ENCODE assay signal across 14 mouse cellular contexts in the genomic region with DNA sequence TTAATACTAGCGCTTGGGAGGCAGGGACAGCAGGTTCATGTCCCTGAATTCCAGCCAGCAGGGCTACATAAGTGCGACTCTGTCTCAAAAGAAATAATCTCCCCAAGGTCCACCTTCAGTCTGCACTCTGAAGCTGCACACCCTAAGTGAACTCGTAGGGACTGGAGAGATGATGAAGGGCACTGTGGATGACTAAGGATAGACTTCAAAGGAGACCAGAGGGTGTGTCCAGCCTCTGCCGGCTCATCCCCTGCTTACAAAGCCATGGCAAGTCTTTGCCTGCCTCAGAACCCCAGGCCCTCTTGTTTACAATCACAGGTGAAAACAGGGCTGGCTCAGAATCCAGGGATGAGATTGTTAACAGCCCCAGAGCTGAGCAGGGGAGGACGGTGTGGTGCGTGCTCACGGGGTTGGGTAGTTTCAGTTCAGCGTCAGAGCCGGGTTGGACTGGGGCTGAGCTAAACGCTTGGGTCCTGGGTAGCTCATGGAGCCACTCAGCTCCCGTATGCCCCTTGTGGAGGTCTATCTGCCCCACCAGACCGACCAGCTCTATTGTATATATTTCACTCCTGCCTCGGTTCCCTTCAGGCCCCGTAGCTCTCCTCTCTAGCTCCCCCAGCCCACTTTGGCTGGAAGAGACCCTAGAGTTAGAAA. TPM values are rescaled to one million over a fixed set of nuclear protein-coding genes. Genes with fewer than 3 reads are reported as not detected.
DNase-seq lines count a peak whose midpoint lies in the region; ATAC-seq and TF ChIP-seq lines count a peak whose summit lies in the region.
"Had no signal": no experiment of that assay in that cellular context is flagged by ENCODE, and none has a peak within 500 bp of the region (broad histone marks: within the 10 kb centered on the region; RNA-seq: fewer than 3 reads in every experiment).

No protein-coding gene starts in this region.

- no peaks in the 10 kb centered on the region for H3K9me3 ChIP-seq in kidney, embryonic 15.5 days (replicated peaks)
- H3K9me3 ChIP-seq in liver, embryonic 16.5 days (replicated peaks; ENCODE audit: control insufficient read depth, low read length): no peaks in the 10 kb centered on the region
- H3K9me3 ChIP-seq: forebrain, embryonic 15.5 days had no signal

- peak overlapping the region; percentile 24 for H3K4me2 ChIP-seq in kidney, embryonic 15.5 days
- H3K4me2 ChIP-seq in liver, embryonic 16.5 days (ENCODE audit: low read depth, low read length): peak overlapping the region; percentile 52
- H3K4me2 ChIP-seq: forebrain, embryonic 15.5 days had no signal

- no peaks in the 10 kb centered on the region for H3K4me1 ChIP-seq in kidney, embryonic 15.5 days
- peaks cover 8% of the 10 kb centered on the region for H3K4me1 ChIP-seq in liver, embryonic 16.5 days (ENCODE audit: control insufficient read depth, low read depth, low read length)
- H3K4me1 ChIP-seq: forebrain, embryonic 15.5 days had no signal

- ATAC-seq in kidney, embryonic 15.5 days (replicated peaks; ENCODE audit: low FRiP score): no peak
- peak; percentile 67 for ATAC-seq in granulocyte monocyte progenitor cell, adult 5-6 weeks (replicated peaks; ENCODE audit: poor library complexity, severe bottlenecking)
- ATAC-seq in liver, embryonic 16.5 days (ENCODE audit: low read depth): peak; percentile 73
- ATAC-seq: forebrain, embryonic 15.5 days; midbrain, embryonic 16.5 days had no signal

- no peak overlapping the region for H3K4me3 ChIP-seq in kidney, embryonic 15.5 days (replicated peaks)
- H3K4me3 ChIP-seq in liver, embryonic 16.5 days (ENCODE audit: low read depth, low read length): peak overlapping the region; percentile 27
- no peak overlapping the region for H3K4me3 ChIP-seq in layer of hippocampus, adult 2 months
- H3K4me3 ChIP-seq: forebrain, embryonic 15.5 days had no signal

- no peak for TF ChIP-seq CTCF in layer of hippocampus, adult 2 months (conservative IDR thresholded peaks at IDR 0.05)

- WGBS in kidney, embryonic 15.5 days: 31% methylated on average over 14 of the region's 14 CpGs
- WGBS in liver, embryonic 16.5 days (ENCODE audit: insufficient replicate concordance): 26% methylated on average over 14 of the region's 14 CpGs

- H3K27me3 ChIP-seq in kidney, embryonic 15.5 days: 0 out of 2 replicates have a peak, but pooled peaks cover 9% of the 10 kb centered on the region
- no peaks in the 10 kb centered on the region; the same call in none of the 2 replicates for H3K27me3 ChIP-seq in liver, embryonic 16.5 days (ENCODE audit: control insufficient read depth, insufficient read depth, low read depth, low read length)
- H3K27me3 ChIP-seq: forebrain, embryonic 15.5 days had no signal

- DNase-seq in adrenal gland, adult (ENCODE audit: inconsistent age in 2 of 2, low spot score in 1 of 2): peak; percentile 56 to 79
- no peak for DNase-seq in adrenal gland, adult 18-20 months (ENCODE audit: low spot score in 2 of 2)
- DNase-seq in kidney, postnatal 14 days: no peak
- DNase-seq in layer of hippocampus, adult 2 months (ENCODE audit: low spot score in 2 of 2): no peak
- no peak for DNase-seq in thymus, postnatal 36 days
- DNase-seq: heart, adult 18-20 months; kidney, adult 2 months; lung, adult 18-20 months; right cerebral cortex, postnatal 14 days had no signal

- no peaks in the 10 kb centered on the region for H3K36me3 ChIP-seq in kidney, embryonic 15.5 days
- no peaks in the 10 kb centered on the region for H3K36me3 ChIP-seq in liver, embryonic 16.5 days (ENCODE audit: control insufficient read depth, insufficient read depth)
- H3K36me3 ChIP-seq: forebrain, embryonic 15.5 days had no signal

- no peak overlapping the region for H3K27ac ChIP-seq in kidney, embryonic 15.5 days
- no peak overlapping the region for H3K27ac ChIP-seq in liver, embryonic 16.5 days (ENCODE audit: low read length)
- H3K27ac ChIP-seq in layer of hippocampus, adult 2 months: no peak overlapping the region
- H3K27ac ChIP-seq: forebrain, embryonic 15.5 days had no signal

- no peak overlapping the region for H3K9ac ChIP-seq in kidney, embryonic 15.5 days
- H3K9ac ChIP-seq in liver, embryonic 16.5 days (ENCODE audit: low read depth, low read length): peak overlapping the region; percentile 47; the same call in 1 of the 2 replicates
- H3K9ac ChIP-seq: forebrain, embryonic 15.5 days had no signal

RNA-seq across cellular contexts. Expression of gene Dok4, which starts 12.4 kb away (rescaled TPM):
- 1 to 10 TPM; 7.7 to 9.8 TPM for total RNA-seq in adrenal gland, adult 18-20 months (2021)
- polyA plus RNA-seq in kidney, embryonic 15.5 days (2015; fragmentation: Nextera tagmentation; extraction: Ambion mirVana): 27.0 and 32.8 TPM in 2 replicates
- total RNA-seq in granulocyte monocyte progenitor cell, adult 5-6 weeks (2014; fragmentation: Nextera tagmentation): not detected in 2 replicates
- 0.13 and 0.62 TPM in 2 replicates for total RNA-seq in granulocyte monocyte progenitor cell, adult 5-6 weeks (2017)
- 7.8 and 9.4 TPM in 2 replicates for polyA plus RNA-seq in liver, embryonic 16.5 days (2015; fragmentation: Nextera tagmentation; extraction: Ambion mirVana)
- 10 to 100 TPM; 24.1 to 26.4 TPM for total RNA-seq in layer of hippocampus, adult 2 months (2021)

RNA-seq across cellular contexts. Expression of gene Ccdc102a, which starts 29.4 kb away (rescaled TPM):
- total RNA-seq in adrenal gland, adult 18-20 months (2021): 1 to 10 TPM; 5.2 to 5.5 TPM
- polyA plus RNA-seq in kidney, embryonic 15.5 days (2015; fragmentation: Nextera tagmentation; extraction: Ambion mirVana): 21.6 and 24.1 TPM in 2 replicates
- not detected in 2 replicates for total RNA-seq in granulocyte monocyte progenitor cell, adult 5-6 weeks (2014; fragmentation: Nextera tagmentation)
- 0.34 and 1.5 TPM in 2 replicates for total RNA-seq in granulocyte monocyte progenitor cell, adult 5-6 weeks (2017)
- polyA plus RNA-seq in liver, embryonic 16.5 days (2015; fragmentation: Nextera tagmentation; extraction: Ambion mirVana): 1.4 and 1.6 TPM in 2 replicates
- total RNA-seq in layer of hippocampus, adult 2 months (2021): 1 to 10 TPM; 1.7 to 1.9 TPM

RNA-seq across cellular contexts. Expression of gene Polr2c, which starts 31.3 kb away (rescaled TPM):
- 10 to 100 TPM; 61.9 to 65.1 TPM for total RNA-seq in adrenal gland, adult 18-20 months (2021)
- 155 and 157 TPM in 2 replicates for polyA plus RNA-seq in kidney, embryonic 15.5 days (2015; fragmentation: Nextera tagmentation; extraction: Ambion mirVana)
- 57.6 and 75.3 TPM in 2 replicates for total RNA-seq in granulocyte monocyte progenitor cell, adult 5-6 weeks (2014; fragmentation: Nextera tagmentation)
- 55.6 and 74.5 TPM in 2 replicates for total RNA-seq in granulocyte monocyte progenitor cell, adult 5-6 weeks (2017)
- 65.7 and 67.0 TPM in 2 replicates for polyA plus RNA-seq in liver, embryonic 16.5 days (2015; fragmentation: Nextera tagmentation; extraction: Ambion mirVana)
- 10 to 100 TPM; 69.1 to 71.4 TPM for total RNA-seq in layer of hippocampus, adult 2 months (2021)

RNA-seq across cellular contexts. Expression of gene Adgrg5, which starts 35.0 kb away (rescaled TPM):
- 1 to 10 TPM; 1.4 to 1.6 TPM for total RNA-seq in adrenal gland, adult 18-20 months (2021)
- 0.05 and 0.13 TPM in 2 replicates for polyA plus RNA-seq in kidney, embryonic 15.5 days (2015; fragmentation: Nextera tagmentation; extraction: Ambion mirVana)
- not detected in 2 replicates for total RNA-seq in granulocyte monocyte progenitor cell, adult 5-6 weeks (2014; fragmentation: Nextera tagmentation)
- total RNA-seq in granulocyte monocyte progenitor cell, adult 5-6 weeks (2017): not detected in 2 replicates
- 0.37 and 0.39 TPM in 2 replicates for polyA plus RNA-seq in liver, embryonic 16.5 days (2015; fragmentation: Nextera tagmentation; extraction: Ambion mirVana)
- not detected for total RNA-seq in layer of hippocampus, adult 2 months (2021)
- polyA plus RNA-seq: forebrain, embryonic 15.5 days; midbrain, embryonic 16.5 days had no signal

RNA-seq across cellular contexts. Expression of gene Ciapin1, which starts 50.4 kb away (rescaled TPM):
- 100 to 1,000 TPM in 1 of 2 experiments, 10 to 100 TPM in 1; 85.5 to 102 TPM for total RNA-seq in adrenal gland, adult 18-20 months (2021)
- 115 and 126 TPM in 2 replicates for polyA plus RNA-seq in kidney, embryonic 15.5 days (2015; fragmentation: Nextera tagmentation; extraction: Ambion mirVana)
- 45.7 and 48.0 TPM in 2 replicates for total RNA-seq in granulocyte monocyte progenitor cell, adult 5-6 weeks (2014; fragmentation: Nextera tagmentation)
- 46.1 and 72.3 TPM in 2 replicates for total RNA-seq in granulocyte monocyte progenitor cell, adult 5-6 weeks (2017)
- 37.5 TPM in 2 replicates for polyA plus RNA-seq in liver, embryonic 16.5 days (2015; fragmentation: Nextera tagmentation; extraction: Ambion mirVana)
- 10 to 100 TPM; 60.9 to 67.2 TPM for total RNA-seq in layer of hippocampus, adult 2 months (2021)

Comparison
In these comparisons a context has a peak if more than half of its experiments do, and no peak if none do; other contexts are left out.
1. DNase-seq: peak in adrenal gland, adult (2 of 2); none in adrenal gland, adult 18-20 months (0 of 2), kidney, postnatal 14 days (single experiment), layer of hippocampus, adult 2 months (0 of 2) and thymus, postnatal 36 days (0 of 2).
2. RNA of gene Dok4, which starts 12.4 kb away (total RNA-seq): 24.1 to 26.4 TPM in layer of hippocampus, adult 2 months and 7.7 to 9.8 TPM in adrenal gland, adult 18-20 months; 0.13 to 0.62 TPM in granulocyte monocyte progenitor cell, adult 5-6 weeks; every median in the first group is over 4 times any median in the second.